Mouse (Mus musculus) ES-E14 (cell line): ENCODE results near the gene Kdelr3.

Experiments
- CHD2 ChIP-seq: IDR thresholded peaks from 2 replicates; pipeline ENCODE4 v1.6.1; 2014; ENCODE audit warnings: mild to moderate bottlenecking, low read depth, low read length, inconsistent platforms
- HCFC1 ChIP-seq: IDR thresholded peaks from 2 replicates; pipeline ENCODE4 v1.6.1; 2012; ENCODE audit warnings: low read length, inconsistent platforms, borderline replicate concordance; ENCODE audit not compliant: insufficient read depth
- MAFK ChIP-seq: IDR thresholded peaks from 2 replicates; pipeline ENCODE4 v1.6.1; 2014; ENCODE audit warnings: mild to moderate bottlenecking, low read depth, low read length, inconsistent platforms; ENCODE audit not compliant: insufficient read depth
- ZC3H11A ChIP-seq: IDR thresholded peaks from 2 replicates; pipeline ENCODE4 v1.6.1; 2012; ENCODE audit warnings: low read depth, mild to moderate bottlenecking, inconsistent platforms, low read length, borderline replicate concordance
- ZNF384 ChIP-seq: IDR thresholded peaks from 2 replicates; pipeline ENCODE4 v1.6.1; 2012; ENCODE audit warnings: low read depth, low read length, inconsistent platforms

- TF ChIP-seq ZC3H11A, result no peak
- TF ChIP-seq ZNF384, result no peak
- no peak for TF ChIP-seq HCFC1
- TF ChIP-seq MAFK, result no peak
- TF ChIP-seq CHD2, result no peak
These were observed 10.5 kb upstream of the Kdelr3 start for GRCm38 (mm10) chr15:79505616-79506283.
